Mouse (Mus musculus) megakaryocyte, adult 5-6 weeks (primary cell): Measurements from ENCODE around the gene Tpcn1. TPM values are rescaled to one million over a fixed set of nuclear protein-coding genes. Genes with fewer than 3 reads are reported as not detected.

Experiments used
- ATAC-seq: 2 replicates; pipeline ENCODE4 v1.8.0; 2016; ENCODE audit warnings: mild to moderate bottlenecking, inconsistent platforms; ENCODE audit not compliant: poor library complexity, severe bottlenecking
- total RNA-seq, 2 experiments: library from RNA; stranded (forward) in 1 of 2; stranded (reverse) in 1 of 2; fragments of 153-499, 151-499 nt in 1 of 2; fragments of 221-1000, 200-1000 nt in 1 of 2; gene quantifications; 2 replicates each; pipeline versions ENCODE4 v1.2.3 to v1.2.4; 2015 to 2017

The Tpcn1 gene
- total RNA-seq, 2 experiments from 2014 or later = 15.8 to 38.3 TPM

- no peak for ATAC-seq
Measured at GRCm38 (mm10) chr5:120610906-120611305, 22.4 kb upstream of the Tpcn1 start.

- ATAC-seq = no peak
Measured at GRCm38 (mm10) chr5:120609246-120609775, 20.8 kb upstream of the Tpcn1 start.

- ATAC-seq = no peak
Measured at GRCm38 (mm10) chr5:120607335-120607734, 18.9 kb upstream of the Tpcn1 start.

- peak; percentile 34 for ATAC-seq
Measured at GRCm38 (mm10) chr5:120606590-120607200, 18.2 kb upstream of the Tpcn1 start.

GRCm38 (mm10) chr5:120605688-120606087 lies 17.2 kb upstream of the Tpcn1 start:
- peak; percentile 86 for ATAC-seq

GRCm38 (mm10) chr5:120605241-120605661 lies 16.8 kb upstream of the Tpcn1 start:
- no peak for ATAC-seq

GRCm38 (mm10) chr5:120604839-120605238 lies 16.4 kb upstream of the Tpcn1 start:
- peak; percentile 66 for ATAC-seq

GRCm38 (mm10) chr5:120603515-120603914 lies 15.0 kb upstream of the Tpcn1 start:
- no peak for ATAC-seq

- no peak for ATAC-seq
Measured at GRCm38 (mm10) chr5:120602210-120602609, 13.7 kb upstream of the Tpcn1 start.

- ATAC-seq = no peak
Measured at GRCm38 (mm10) chr5:120600946-120601668, 12.6 kb upstream of the Tpcn1 start.

- 0 out of 2 replicates have a peak, but pooled peaks have one; percentile 13 for ATAC-seq
Measured at GRCm38 (mm10) chr5:120599625-120600024, 11.2 kb upstream of the Tpcn1 start.

- ATAC-seq = no peak
Measured at GRCm38 (mm10) chr5:120594485-120594884, 6.0 kb upstream of the Tpcn1 start.

GRCm38 (mm10) chr5:120592141-120592540 lies 3.7 kb upstream of the Tpcn1 start:
- no peak for ATAC-seq

- ATAC-seq = no peak
Measured at GRCm38 (mm10) chr5:120590356-120591010, 2.0 kb upstream of the Tpcn1 start.

- ATAC-seq = no peak
Measured at GRCm38 (mm10) chr5:120587940-120588568, 419 bp downstream of the Tpcn1 start.

- ATAC-seq = no peak
Measured at GRCm38 (mm10) chr5:120587616-120587926, 902 bp downstream of the Tpcn1 start.

GRCm38 (mm10) chr5:120586741-120587615 lies 1.5 kb downstream of the Tpcn1 start:
- ATAC-seq = no peak

- ATAC-seq = no peak
Measured at GRCm38 (mm10) chr5:120584968-120585367, 3.5 kb downstream of the Tpcn1 start.

- no peak for ATAC-seq
Measured at GRCm38 (mm10) chr5:120583511-120583910, 5.0 kb downstream of the Tpcn1 start.

GRCm38 (mm10) chr5:120582002-120582401 lies 6.5 kb downstream of the Tpcn1 start:
- ATAC-seq = no peak
